Mouse (Mus musculus) ES-E14 (cell line): ENCODE measurements around the gene Plcd3.

Experiments used
- HCFC1 ChIP-seq: IDR thresholded peaks from 2 replicates; pipeline ENCODE4 v1.6.1; 2012; ENCODE audit warnings: low read length, inconsistent platforms, borderline replicate concordance; ENCODE audit not compliant: insufficient read depth
- MAFK ChIP-seq: IDR thresholded peaks from 2 replicates; pipeline ENCODE4 v1.6.1; 2014; ENCODE audit warnings: mild to moderate bottlenecking, low read depth, low read length, inconsistent platforms; ENCODE audit not compliant: insufficient read depth
- ZNF384 ChIP-seq: IDR thresholded peaks from 2 replicates; pipeline ENCODE4 v1.6.1; 2012; ENCODE audit warnings: low read depth, low read length, inconsistent platforms

- TF ChIP-seq MAFK (no peak), ZNF384 (no peak), HCFC1 (no peak)
Measured at GRCm38 (mm10) chr11:103066191-103067050, 35.0 kb downstream of the Plcd3 start.
